Mouse (Mus musculus) CD4-positive, CD25-positive, alpha-beta regulatory T cell, adult 2 months (primary cell): ENCODE results near the gene Ugt2b5.
"Not testable (repeated sequence)": the region's sequence is repeated elsewhere in the genome, so short reads cannot be mapped to it uniquely, and the experiment has no call there.

Experiments used
- DNase-seq: peaks from one replicate; pipeline ENCODE4 v3.0.0-alpha.2; 2012; ENCODE audit warnings: low read depth, low spot score

Ugt2b5 gene

DNA sequence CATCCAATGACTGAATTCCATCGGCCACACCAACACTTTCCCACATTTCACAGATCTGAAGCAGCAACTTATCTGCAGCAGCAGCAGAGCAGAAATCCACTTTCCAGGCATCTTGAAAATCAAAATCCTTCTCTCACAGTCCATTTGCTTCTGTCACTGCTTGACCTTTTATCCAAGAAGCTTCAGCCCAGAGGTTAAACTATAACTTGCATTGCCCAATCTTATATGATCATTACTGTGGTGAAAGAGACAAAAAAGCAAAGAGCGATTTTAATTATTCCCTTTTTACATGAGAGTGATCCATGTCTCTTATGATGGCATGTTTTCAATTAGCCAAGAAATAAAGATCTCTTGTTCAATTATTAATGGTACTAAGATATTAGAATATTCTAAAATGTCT lies at the start of gene Ugt2b5:
TSS of gene Ugt2b5 (minus strand) at position 123 of the 400 bp plus-strand sequence.
- DNase-seq: not testable (repeated sequence)

DNA sequence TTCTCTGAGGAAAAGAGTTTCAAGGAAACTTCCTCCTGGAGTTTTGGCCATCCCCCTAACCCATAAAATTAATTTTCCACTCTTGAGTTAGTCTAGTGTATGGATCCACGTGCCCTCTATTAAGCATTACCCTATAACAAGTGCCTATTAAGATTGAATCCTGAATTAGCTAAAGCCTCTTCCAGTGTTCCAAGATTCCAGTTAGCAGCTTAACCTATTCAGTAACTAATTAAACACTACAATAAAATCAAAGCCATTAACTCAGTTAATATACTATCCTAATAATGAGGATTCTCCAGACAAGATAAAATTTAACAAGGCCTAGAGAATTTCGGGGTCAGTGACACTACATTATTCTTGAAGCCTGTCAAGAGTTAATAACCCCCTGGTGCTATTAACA lies 35.7 kb upstream of the Ugt2b5 start:
- not testable (repeated sequence) for DNase-seq

DNA sequence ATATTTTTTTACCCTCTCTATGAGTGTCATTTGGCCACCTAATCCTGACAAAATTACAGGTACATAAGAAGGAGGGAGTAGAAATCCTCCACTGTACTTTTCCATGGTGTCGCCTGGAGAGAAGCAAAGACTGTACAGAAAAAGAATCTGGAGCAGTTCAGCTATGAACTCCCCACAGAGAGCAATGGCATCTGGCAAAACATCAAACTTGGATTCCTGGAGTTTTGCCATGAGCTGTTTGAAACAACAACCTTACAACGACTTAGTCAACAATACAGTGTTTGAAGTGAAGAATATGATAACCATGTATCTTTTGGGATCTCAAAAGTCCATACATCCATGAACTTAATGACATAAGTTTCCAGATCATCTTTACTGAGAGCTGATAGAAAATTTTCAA lies 34.6 kb upstream of the Ugt2b5 start:
- no peak for DNase-seq

DNA sequence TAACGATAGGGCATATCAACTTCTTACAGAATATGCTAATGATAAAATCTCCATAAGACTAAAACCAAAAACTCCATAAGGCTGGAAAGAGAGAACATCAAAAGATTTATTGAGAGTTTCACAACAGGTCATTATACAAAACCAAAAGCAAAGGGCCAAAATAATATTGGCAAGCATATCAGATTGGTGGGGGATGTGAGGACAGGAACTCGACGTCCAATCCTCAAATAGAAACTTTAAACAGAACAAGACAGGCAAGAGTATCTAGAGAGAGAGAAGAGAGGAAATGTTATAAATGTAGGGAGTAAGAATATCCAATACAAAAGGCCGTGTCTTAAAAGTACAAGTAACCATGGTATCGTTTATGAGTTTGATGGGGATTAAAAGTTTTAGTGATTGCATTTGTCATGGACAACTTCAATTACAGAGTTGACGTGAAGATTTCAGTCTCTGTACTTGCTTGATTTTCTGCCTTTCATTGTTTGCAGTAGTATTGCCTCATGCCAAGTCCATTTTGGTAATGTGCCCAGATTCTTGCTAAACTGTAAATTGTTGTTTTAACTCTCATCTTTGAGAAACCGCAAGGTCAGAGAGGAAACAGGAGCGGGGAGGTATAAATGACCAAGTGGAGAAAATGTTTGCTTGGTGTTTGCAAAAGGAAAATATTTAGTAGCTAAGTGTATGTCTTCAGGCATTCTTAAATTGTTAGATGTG lies 7.8 kb upstream of the Ugt2b5 start:
- no peak for DNase-seq

DNA sequence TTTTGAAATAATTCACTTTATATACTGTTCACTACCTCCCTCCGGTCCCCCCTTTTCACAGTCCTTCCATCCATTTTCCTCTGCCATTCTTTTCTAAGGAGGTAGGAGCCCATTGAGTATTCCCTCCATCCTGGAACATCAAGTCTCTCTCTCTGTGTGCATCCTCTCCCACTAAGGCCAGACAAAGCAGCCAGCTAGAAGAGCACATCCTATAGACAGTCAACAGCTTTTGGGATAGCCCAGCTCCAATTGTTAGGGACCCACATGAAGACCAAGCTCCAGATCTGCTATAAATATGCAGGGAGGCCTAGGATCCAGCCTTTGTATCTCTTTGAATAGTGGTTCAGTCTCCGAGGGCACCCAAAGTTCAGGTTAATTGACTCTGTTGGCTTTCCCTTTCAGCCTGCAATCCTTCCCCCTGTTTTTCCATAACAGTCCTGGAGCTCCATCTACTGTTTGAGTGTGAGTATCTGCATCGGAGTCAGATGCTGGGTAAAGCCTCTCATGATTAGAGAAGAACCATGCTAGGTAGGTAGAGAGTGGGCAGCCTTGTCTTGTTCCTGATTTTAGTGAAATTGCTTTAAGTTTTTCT lies 2.8 kb upstream of the Ugt2b5 start:
- no peak for DNase-seq

DNA sequence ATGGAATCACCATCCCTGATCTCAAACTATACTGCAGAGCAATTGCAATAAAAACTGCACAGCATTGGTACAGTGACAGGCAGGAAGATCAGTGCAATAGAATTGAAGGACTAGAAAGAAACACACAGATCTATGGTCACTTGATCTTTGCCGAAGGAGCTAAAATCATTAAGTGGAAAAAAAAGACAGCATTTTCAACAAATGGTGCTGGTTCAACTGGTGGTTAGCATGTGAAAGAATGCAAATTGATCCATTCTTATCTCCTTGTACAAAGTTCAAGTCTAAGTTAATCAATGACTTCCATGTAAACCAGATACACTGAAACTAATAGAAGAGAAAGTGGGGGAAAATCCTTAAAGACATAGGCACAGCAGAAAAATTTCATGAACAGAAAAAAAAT lies 36.4 kb downstream of the Ugt2b5 start:
- not testable (repeated sequence) for DNase-seq

DNA sequence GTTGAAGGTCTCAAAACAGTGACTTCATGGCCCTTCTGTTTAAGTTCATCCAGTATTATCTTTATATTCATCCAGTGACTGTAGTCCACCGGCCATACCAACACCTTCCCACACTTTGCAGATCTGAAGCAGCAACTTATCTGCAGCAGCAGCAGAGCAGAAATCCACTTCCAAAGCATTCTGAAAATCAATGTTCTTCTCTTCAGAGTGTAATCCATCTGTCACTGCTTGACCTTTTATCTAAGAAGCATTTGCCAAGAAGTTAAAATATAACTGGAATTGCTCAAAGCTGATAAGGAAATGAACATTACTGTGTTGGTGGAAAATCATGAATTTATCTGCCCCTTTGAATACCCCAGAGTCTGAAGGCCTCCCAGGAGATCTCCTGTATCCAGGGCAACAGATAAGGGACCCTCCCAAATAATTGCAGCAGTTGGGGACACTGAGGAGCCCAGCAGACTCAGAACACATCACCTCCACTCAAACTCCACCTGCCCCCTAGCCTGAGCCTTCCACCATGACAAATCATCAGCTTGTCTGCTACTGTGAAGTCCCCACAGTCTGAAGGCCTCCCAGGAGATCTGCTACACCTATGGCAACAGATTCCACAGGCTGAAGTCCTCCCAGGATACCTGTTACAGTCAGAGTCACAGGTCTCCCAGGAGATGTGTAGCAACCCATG lies 47.6 kb downstream of the Ugt2b5 start, which contains the start of gene Ugt2b36:
TSS of gene Ugt2b36 (minus strand) at position 210 of the 682 bp plus-strand sequence.
- DNase-seq: no peak

DNA sequence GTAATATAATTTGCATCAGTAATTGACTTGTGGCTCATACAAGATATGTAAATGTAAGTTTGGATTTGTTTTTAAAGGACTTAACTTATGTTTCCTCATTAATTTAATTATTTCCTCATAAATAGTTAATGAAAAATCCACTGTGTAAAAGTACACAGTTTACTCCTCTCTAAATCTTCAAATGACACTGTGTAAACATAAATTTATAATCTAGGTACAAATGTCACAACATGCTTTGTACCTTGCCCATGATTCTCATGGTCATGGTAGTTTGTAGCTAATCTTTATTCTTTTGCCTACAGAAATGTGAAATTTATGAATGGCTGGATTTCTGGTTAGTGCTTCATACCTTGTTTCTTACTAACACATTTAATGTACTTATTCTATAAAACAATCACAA lies 49.0 kb downstream of the Ugt2b5 start:
- no peak for DNase-seq

DNA sequence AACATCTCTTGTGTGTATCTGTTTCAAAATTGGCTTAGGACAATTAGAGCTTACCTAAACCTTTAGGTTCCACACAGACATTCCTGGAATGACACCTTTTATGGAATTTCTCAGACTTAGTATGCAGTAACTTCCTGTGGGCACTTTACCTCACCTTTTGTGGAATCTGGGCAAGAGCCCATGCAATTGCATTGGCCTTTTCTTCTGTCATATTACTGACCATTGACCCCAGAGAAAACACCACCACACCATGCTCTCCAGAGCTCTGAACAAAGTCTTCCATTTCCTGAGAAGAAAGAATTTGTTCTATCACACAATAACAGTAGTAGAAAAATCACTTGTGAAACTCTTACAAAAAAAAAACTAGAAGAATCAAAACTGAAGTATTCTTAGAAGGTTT lies 50.9 kb downstream of the Ugt2b5 start:
- DNase-seq: no peak

DNA sequence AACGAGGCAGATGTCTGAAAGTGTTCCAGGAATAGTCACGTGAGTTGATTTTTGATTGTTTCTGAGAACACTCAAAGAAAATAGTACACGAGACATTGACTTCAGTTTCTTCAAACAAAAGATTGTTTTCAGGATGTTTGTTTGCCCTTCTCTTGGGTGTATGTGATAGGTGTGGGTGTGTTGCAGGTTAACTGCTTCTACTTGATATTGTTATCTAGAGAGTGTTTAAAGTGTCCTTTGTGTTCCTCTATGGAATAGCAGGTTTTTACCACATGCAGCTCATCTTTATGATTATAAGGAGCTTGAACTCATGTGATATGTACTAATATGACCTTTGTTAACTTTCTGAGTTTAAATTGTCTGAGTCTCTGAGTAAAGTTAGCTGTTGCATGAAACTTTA lies 53.8 kb downstream of the Ugt2b5 start:
- no peak for DNase-seq
